Mouse (Mus musculus) G1E (cell line): ENCODE measurements around the gene Slc9a9. TPM values are rescaled to one million over a fixed set of nuclear protein-coding genes. Genes with fewer than 3 reads are reported as not detected.

Experiments used
- ATAC-seq: 2 replicates; pipeline ENCODE4 v1.8.0; 2016; ENCODE audit warnings: mild to moderate bottlenecking; ENCODE audit not compliant: insufficient number of reproducible peaks, poor library complexity, low FRiP score, severe bottlenecking; ENCODE audit errors: extremely low read depth
- DNase-seq: peaks from one replicate; pipeline ENCODE4 v3.0.0; 2012; ENCODE audit warnings: low spot score
- H3K27me3 ChIP-seq: 2 replicates; pipeline ENCODE4 v1.6.1; 2012; ENCODE audit warnings: mild to moderate bottlenecking, low read length, inconsistent platforms; ENCODE audit not compliant: insufficient read depth
- H3K36me3 ChIP-seq: replicated peaks from 2 replicates; pipeline ENCODE3; 2012; ENCODE audit warnings: mild to moderate bottlenecking, inconsistent platforms
- H3K4me1 ChIP-seq: 2 replicates; pipeline ENCODE4 v1.6.1; 2012; ENCODE audit warnings: low read depth, low read length, inconsistent platforms, mixed read lengths; ENCODE audit not compliant: insufficient read depth
- H3K4me3 ChIP-seq: 2 replicates; pipeline ENCODE4 v1.5.1; 2012; ENCODE audit warnings: low read depth, mild to moderate bottlenecking, inconsistent platforms, low read length, moderate library complexity, mixed read lengths
- H3K9me3 ChIP-seq: replicated peaks from 2 replicates; pipeline ENCODE4 v1.6.1; 2012; ENCODE audit warnings: inconsistent platforms
- CTCF ChIP-seq: IDR thresholded peaks from 2 replicates; pipeline ENCODE4 v1.5.1; 2012; ENCODE audit warnings: low read depth, low read length, inconsistent platforms, mixed read lengths
- GATA1 ChIP-seq: IDR thresholded peaks from 2 replicates; pipeline ENCODE4 v1.6.1; 2012; ENCODE audit warnings: borderline replicate concordance, low read length, inconsistent platforms, mixed read lengths
- GATA2 ChIP-seq: IDR thresholded peaks from 2 replicates; pipeline ENCODE4 v1.6.1; 2012; ENCODE audit warnings: low read depth, low read length, inconsistent platforms, borderline replicate concordance
- POLR2AphosphoS5 ChIP-seq: IDR thresholded peaks from 2 replicates; pipeline ENCODE4 v1.6.1; 2012; ENCODE audit warnings: low read depth, low read length, inconsistent platforms; ENCODE audit not compliant: insufficient replicate concordance
- TAL1 ChIP-seq: conservative IDR thresholded peaks from 2 replicates; pipeline ENCODE4 v1.6.1; 2012; ENCODE audit warnings: low read depth, low read length, inconsistent platforms, mixed read lengths
- polyA plus RNA-seq: library from polyadenylated mRNA; stranded (reverse); fragments of >175 nt; gene quantifications from 2 replicates; pipeline ENCODE4 v1.2.3, GENCODE M21; 2012
- total RNA-seq, 2 experiments: library from RNA; stranded (forward) in 1 of 2; stranded (reverse) in 1 of 2; fragments of 200-1000 nt in 1 of 2; fragments of >200 nt in 1 of 2; fragmentation: Nextera tagmentation in 1 of 2; gene quantifications; 2 replicates each; pipeline ENCODE4 v1.2.3; 2014 to 2017

Slc9a9 gene
- total and polyA plus RNA-seq, 3 experiments: 0.11 TPM; not detected in 2

DNA sequence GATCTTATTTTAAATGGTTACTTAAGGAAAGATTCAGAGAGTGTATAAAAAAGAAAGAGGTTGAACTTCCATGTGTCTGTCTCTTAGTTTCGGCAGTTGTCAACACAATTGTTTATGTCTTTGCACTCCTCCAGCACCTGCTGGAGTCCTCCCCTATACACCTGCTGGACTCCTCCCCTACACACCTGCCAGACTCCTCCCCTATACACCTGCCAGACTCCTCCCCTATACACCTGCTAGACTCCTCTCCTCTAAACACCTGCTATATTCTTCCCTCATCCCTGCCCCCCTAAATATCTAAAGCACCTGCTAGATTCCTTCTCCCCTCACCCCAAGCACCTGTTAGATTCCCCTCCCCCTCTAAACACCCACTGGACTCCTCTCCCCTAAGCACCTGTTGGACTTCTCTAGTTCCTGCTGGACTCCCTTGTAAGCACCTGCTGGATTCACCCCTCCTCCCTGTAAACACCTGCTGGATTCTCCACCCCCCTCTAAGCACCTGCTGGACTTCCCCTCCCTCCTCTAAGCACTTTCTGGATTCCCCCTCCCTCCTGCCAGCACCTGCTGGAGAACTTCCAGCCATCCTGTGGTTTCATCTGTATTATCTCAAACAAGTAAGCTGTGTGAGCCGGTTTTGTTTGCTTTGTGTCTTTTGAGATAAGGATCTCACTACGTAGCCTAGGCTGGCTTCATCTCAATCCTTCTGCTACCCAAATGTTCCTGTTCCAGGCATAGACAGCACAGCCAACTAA is 10.1 kb upstream of the Slc9a9 start:
- ATAC-seq: no peak
- Histone ChIP-seq H3K27me3 (no peaks in the 10 kb centered on the region), H3K4me1 (no peaks in the 10 kb centered on the region), H3K36me3 (no peaks in the 10 kb centered on the region), H3K9me3 (peaks cover 33% of the 10 kb centered on the region), H3K4me3 (no peak overlapping the region)
- no peak for DNase-seq
- TF ChIP-seq POLR2AphosphoS5: no peak

DNA sequence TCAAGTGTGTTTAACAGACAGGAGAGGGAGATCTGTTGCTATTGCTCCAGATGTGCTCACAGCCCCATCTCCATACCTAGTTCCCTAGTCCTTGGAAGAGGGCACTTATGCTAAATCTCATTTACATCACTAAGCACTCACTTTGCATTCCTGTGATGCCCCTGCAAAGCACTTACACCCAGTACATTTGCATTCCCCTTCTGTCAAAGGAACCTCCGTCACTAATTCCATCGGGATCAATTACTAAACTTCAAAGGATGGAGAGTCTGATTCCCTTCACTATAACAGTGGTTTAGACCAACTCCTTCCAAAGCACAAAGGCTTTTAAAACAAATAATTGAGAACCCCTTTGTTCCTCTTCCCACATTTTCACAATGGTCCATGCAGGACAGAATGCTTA is 7.9 kb upstream of the Slc9a9 start:
- ATAC-seq (no peak), DNase-seq (no peak)
- H3K36me3 ChIP-seq: no peaks in the 10 kb centered on the region
- H3K4me3 ChIP-seq: no peak overlapping the region
- H3K9me3 ChIP-seq: peaks cover 20% of the 10 kb centered on the region
- TF ChIP-seq TAL1 (no peak), CTCF (no peak), POLR2AphosphoS5 (no peak), GATA2 (no peak), GATA1 (no peak)
- H3K4me1 ChIP-seq: no peaks in the 10 kb centered on the region
- no peaks in the 10 kb centered on the region for H3K27me3 ChIP-seq

DNA sequence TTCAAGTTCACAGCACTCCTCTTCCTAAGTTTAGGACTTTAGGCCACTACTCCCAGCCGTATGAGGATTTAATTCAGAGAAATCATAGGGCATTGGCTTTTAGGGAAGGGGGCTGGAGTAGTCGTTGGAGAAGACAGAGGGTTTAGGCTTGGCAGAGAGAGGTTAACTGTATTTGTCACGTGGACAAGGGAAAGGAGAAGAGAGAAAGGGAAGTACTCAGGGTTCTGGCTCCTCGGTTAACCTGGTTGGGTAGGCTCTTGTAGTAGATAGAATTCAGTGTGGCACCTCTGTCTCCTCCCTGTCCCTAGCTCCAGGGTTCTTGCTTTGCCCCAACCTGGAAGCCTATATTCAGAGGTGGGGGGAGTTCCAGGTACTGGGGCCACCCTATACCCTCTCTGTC is 4.5 kb upstream of the Slc9a9 start:
- H3K36me3 ChIP-seq: no peaks in the 10 kb centered on the region
- no peak for TF ChIP-seq GATA1
- no peak for TF ChIP-seq GATA2
- TF ChIP-seq CTCF: no peak
- TF ChIP-seq POLR2AphosphoS5: no peak
- no peak for TF ChIP-seq TAL1
- H3K9me3 ChIP-seq: peaks cover 29% of the 10 kb centered on the region
- DNase-seq (no peak), ATAC-seq (no peak)
- H3K4me1 ChIP-seq: no peaks in the 10 kb centered on the region
- no peaks in the 10 kb centered on the region for H3K27me3 ChIP-seq
- H3K4me3 ChIP-seq: no peak overlapping the region

DNA sequence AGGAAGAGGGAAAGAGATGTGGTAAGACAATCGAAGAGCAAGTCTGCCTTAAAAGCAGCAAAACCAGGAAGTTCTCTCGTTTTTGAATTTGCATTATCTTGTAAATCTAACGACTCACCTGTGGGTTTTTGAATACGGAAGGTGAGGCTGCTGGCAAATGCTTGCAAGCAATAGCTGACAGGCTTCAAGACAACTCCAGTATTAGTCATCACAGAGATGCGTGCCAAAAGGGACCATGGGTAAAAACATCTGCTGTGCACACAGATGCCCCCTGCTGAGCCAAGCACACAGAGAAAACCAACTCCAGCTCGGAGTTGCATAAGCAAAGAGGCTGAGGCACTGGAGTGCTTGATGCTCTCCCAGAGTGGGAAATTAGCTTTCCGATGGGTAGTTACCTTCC is 1.1 kb upstream of the Slc9a9 start:
- DNase-seq (no peak), ATAC-seq (no peak)
- Histone ChIP-seq H3K27me3 (no peaks in the 10 kb centered on the region), H3K36me3 (no peaks in the 10 kb centered on the region), H3K9me3 (peaks cover 41% of the 10 kb centered on the region), H3K4me3 (no peak overlapping the region), H3K4me1 (no peaks in the 10 kb centered on the region)
- TF ChIP-seq GATA1: no peak
- no peak for TF ChIP-seq CTCF
- TF ChIP-seq TAL1: no peak
- TF ChIP-seq GATA2: no peak
- TF ChIP-seq POLR2AphosphoS5: no peak

DNA sequence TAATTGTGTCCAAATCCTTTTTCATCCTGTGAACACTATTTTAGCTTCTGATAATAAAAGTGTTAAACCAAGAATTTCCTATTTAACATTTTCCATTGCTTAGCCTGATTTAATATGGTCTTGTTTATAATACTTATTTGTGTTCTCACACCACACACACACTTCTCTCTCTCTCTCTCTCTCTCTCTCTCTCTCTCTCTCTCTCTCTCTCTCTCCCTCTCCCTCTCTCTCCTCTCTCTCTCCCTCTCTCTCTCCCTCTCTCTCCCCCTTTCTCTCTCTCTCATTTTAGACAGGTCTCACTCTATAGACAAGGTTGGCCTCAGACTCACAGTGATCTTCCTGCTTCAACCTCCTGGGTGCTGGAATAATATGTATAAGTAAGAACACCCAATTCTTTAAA is 995 bp downstream of the Slc9a9 start:
- TF ChIP-seq POLR2AphosphoS5 (no peak), GATA2 (no peak), TAL1 (no peak), GATA1 (no peak), CTCF (no peak)
- H3K36me3 ChIP-seq: no peaks in the 10 kb centered on the region
- no peak overlapping the region for H3K4me3 ChIP-seq
- DNase-seq: no peak
- no peaks in the 10 kb centered on the region for H3K4me1 ChIP-seq
- H3K9me3 ChIP-seq: peaks cover 39% of the 10 kb centered on the region
- H3K27me3 ChIP-seq: no peaks in the 10 kb centered on the region
- no peak for ATAC-seq

DNA sequence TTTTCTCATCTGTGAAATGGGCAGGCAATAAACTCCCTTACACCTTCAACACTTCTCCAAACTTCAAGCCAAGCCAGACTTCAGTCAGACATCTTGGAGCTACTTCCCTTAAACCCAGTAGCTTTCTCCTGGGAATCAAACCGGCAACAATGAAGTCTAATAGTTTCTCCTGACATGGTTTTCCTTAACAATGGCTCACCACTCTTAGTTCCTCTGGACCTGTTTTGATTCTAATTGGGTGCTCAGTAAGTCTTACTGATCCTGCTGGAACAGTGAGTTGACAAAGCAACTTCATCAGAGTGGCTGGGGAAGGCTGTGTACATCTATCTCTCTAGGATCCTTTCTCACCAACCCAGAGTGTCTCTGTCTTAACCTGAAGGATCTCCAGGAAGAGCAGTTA is 5.0 kb downstream of the Slc9a9 start:
- Histone ChIP-seq H3K36me3 (no peaks in the 10 kb centered on the region), H3K9me3 (peaks cover 28% of the 10 kb centered on the region), H3K4me1 (no peaks in the 10 kb centered on the region), H3K27me3 (no peaks in the 10 kb centered on the region), H3K4me3 (no peak overlapping the region)
- no peak for DNase-seq
- no peak for ATAC-seq
- TF ChIP-seq TAL1 (no peak), POLR2AphosphoS5 (no peak), GATA2 (no peak), CTCF (no peak), GATA1 (no peak)
